Mouse (Mus musculus): ENCODE data around the gene Olfr305.

DNA sequence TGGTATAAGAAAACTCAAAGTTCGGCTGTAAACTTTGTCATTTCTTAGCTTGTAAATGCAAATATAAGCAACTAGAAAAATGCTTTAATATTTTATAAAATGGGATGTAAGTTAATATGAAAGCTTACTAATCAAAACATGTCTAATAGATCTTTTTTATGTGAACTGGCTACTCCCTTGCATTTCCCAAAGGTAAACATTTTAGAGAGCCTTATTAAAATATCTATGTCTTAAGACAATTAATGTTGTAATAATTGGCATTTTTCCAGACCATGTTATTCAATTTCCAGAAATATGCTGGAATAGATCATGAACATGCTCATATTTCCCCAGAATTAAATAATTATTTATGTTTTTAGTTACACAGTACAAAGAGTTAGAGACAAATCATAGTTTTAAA lies 29.2 kb downstream of the Olfr305 start, which contains the start of gene Olfr307:
- TF ChIP-seq POLR2A (IDR thresholded peaks at IDR 0.05; ENCODE audit: insufficient read depth, low read length) (no peak), CTCF (IDR thresholded peaks at IDR 0.05; ENCODE audit: low read depth, low read length) (no peak)
